Mouse (Mus musculus): ENCODE results near the gene Slamf8. TPM values are rescaled to one million over a fixed set of nuclear protein-coding genes. Genes with fewer than 3 reads are reported as not detected.

Gene Slamf8
- polyA plus RNA-seq, 1 experiment from 2014 or later = 0.08 TPM

DNA sequence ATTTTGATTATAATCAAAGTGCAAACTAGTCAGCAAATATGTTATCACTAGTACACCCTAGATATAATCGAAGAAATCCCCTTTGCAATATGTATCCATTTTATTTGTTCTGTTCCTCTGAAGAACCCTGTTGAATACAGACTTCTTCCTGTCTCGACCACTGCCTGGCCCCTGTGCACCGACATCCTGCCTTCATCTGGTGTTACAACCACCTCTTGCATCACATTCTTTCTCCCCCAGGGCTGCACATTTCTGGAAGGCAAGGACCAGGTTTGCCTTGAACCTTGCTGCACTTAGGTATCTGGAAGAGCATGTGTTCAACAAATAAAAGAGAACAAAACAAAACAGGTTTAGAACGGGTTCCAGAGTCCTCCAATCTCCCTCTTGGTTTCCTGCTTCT, 25.0 kb upstream of the Slamf8 start:
- H3K4me3 ChIP-seq (ENCODE audit: low read depth, low read length) = no peak overlapping the region
- ATAC-seq (ENCODE audit: insufficient number of reproducible peaks, low FRiP score, low TSS enrichment, low read depth) (no peak), DNase-seq (ENCODE audit: low spot score) (no peak)
- no peak overlapping the region for H3K9ac ChIP-seq (ENCODE audit: low read length)
- H3K9me3 ChIP-seq (ENCODE audit: control insufficient read depth, low read length) = no peaks in the 10 kb centered on the region
- H3K4me2 ChIP-seq (ENCODE audit: low read depth, severe bottlenecking) = no peak overlapping the region
- H3K27ac ChIP-seq (replicated peaks; ENCODE audit: low read depth, low read length) = no peak overlapping the region
- WGBS = 69% methylated on average over 4 of the region's 4 CpGs
- no peaks in the 10 kb centered on the region for H3K27me3 ChIP-seq (ENCODE audit: control insufficient read depth, insufficient read depth, low read length)
- H3K36me3 ChIP-seq (ENCODE audit: control insufficient read depth, insufficient read depth, low read length) = no peaks in the 10 kb centered on the region
- peaks cover 8% of the 10 kb centered on the region for H3K4me1 ChIP-seq (ENCODE audit: control insufficient read depth, insufficient read depth, low read length)

DNA sequence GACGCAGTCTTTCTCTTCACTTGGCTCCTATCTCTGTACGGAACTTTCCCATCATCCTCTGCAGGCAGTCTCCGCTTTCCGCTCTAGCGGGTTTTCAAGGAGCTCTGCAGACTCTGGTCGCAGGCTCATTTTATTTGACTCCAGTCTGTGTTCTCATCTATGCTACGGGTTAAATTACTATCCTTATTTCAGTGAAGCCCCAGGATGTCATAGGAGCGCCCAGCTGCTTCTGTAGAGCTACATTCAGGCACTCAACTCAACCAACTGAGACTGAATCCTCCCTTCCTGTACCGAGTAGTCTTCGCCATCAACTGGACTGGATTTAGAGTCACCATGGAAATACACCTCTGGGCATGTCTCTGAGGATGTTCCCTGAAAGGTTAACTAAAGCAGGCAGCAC, 24.3 kb upstream of the Slamf8 start:
- no peak overlapping the region for H3K4me3 ChIP-seq (ENCODE audit: low read depth, low read length)
- no peak overlapping the region for H3K4me2 ChIP-seq (ENCODE audit: low read depth, severe bottlenecking)
- H3K36me3 ChIP-seq (ENCODE audit: control insufficient read depth, insufficient read depth, low read length) = no peaks in the 10 kb centered on the region
- H3K9ac ChIP-seq (ENCODE audit: low read length) = no peak overlapping the region
- H3K27ac ChIP-seq (replicated peaks; ENCODE audit: low read depth, low read length) = no peak overlapping the region
- no peak for ATAC-seq (ENCODE audit: insufficient number of reproducible peaks, low FRiP score, low TSS enrichment, low read depth)
- 93% methylated on average over 10 of the region's 10 CpGs for WGBS
- no peaks in the 10 kb centered on the region for H3K27me3 ChIP-seq (ENCODE audit: control insufficient read depth, insufficient read depth, low read length)
- H3K4me1 ChIP-seq (ENCODE audit: control insufficient read depth, insufficient read depth, low read length) = peaks cover 8% of the 10 kb centered on the region
- DNase-seq (ENCODE audit: low spot score) = no peak
- H3K9me3 ChIP-seq (ENCODE audit: control insufficient read depth, low read length) = no peaks in the 10 kb centered on the region

- no peak overlapping the region for H3K4me2 ChIP-seq (ENCODE audit: low read depth, severe bottlenecking)
- 55% methylated on average over 1 of the region's 1 CpGs for WGBS
- H3K27me3 ChIP-seq (ENCODE audit: control insufficient read depth, insufficient read depth, low read length) = no peaks in the 10 kb centered on the region
- H3K36me3 ChIP-seq (ENCODE audit: control insufficient read depth, insufficient read depth, low read length) = no peaks in the 10 kb centered on the region
- H3K4me3 ChIP-seq (ENCODE audit: low read depth, low read length) = no peak overlapping the region
- no peak overlapping the region for H3K9ac ChIP-seq (ENCODE audit: low read length)
- no peaks in the 10 kb centered on the region for H3K9me3 ChIP-seq (ENCODE audit: control insufficient read depth, low read length)
- H3K27ac ChIP-seq (replicated peaks; ENCODE audit: low read depth, low read length) = no peak overlapping the region
- DNase-seq (ENCODE audit: low spot score) (no peak), ATAC-seq (ENCODE audit: insufficient number of reproducible peaks, low FRiP score, low TSS enrichment, low read depth) (no peak)
- H3K4me1 ChIP-seq (ENCODE audit: control insufficient read depth, insufficient read depth, low read length) = peaks cover 5% of the 10 kb centered on the region
Observed at GRCm38 (mm10) chr1:172612745-172613144, 22.4 kb upstream of the Slamf8 start.

GRCm38 (mm10) chr1:172611304-172611703, 20.9 kb upstream of the Slamf8 start:
- no peaks in the 10 kb centered on the region for H3K9me3 ChIP-seq (ENCODE audit: control insufficient read depth, low read length)
- H3K36me3 ChIP-seq (ENCODE audit: control insufficient read depth, insufficient read depth, low read length) = no peaks in the 10 kb centered on the region
- H3K4me2 ChIP-seq (ENCODE audit: low read depth, severe bottlenecking) = no peak overlapping the region
- no peak overlapping the region for H3K27ac ChIP-seq (replicated peaks; ENCODE audit: low read depth, low read length)
- ATAC-seq (ENCODE audit: insufficient number of reproducible peaks, low FRiP score, low TSS enrichment, low read depth) (no peak), DNase-seq (ENCODE audit: low spot score) (no peak)
- H3K4me3 ChIP-seq (ENCODE audit: low read depth, low read length) = no peak overlapping the region
- no peak overlapping the region for H3K9ac ChIP-seq (ENCODE audit: low read length)
- WGBS = 76% methylated on average over 10 of the region's 10 CpGs
- no peaks in the 10 kb centered on the region for H3K27me3 ChIP-seq (ENCODE audit: control insufficient read depth, insufficient read depth, low read length)
- no peaks in the 10 kb centered on the region; the same call in 1 of the 2 replicates for H3K4me1 ChIP-seq (ENCODE audit: control insufficient read depth, insufficient read depth, low read length)

- no peaks in the 10 kb centered on the region for H3K4me1 ChIP-seq (ENCODE audit: control insufficient read depth, insufficient read depth, low read length)
- 63% methylated on average over 1 of the region's 1 CpGs for WGBS
- H3K9me3 ChIP-seq (ENCODE audit: control insufficient read depth, low read length) = no peaks in the 10 kb centered on the region
- no peak for DNase-seq (ENCODE audit: low spot score)
- ATAC-seq (ENCODE audit: insufficient number of reproducible peaks, low FRiP score, low TSS enrichment, low read depth) = no peak
- H3K27ac ChIP-seq (replicated peaks; ENCODE audit: low read depth, low read length) = no peak within 1 kb of the TSS
- no peak within 1 kb of the TSS for H3K9ac ChIP-seq (ENCODE audit: low read length)
- H3K4me2 ChIP-seq (ENCODE audit: low read depth, severe bottlenecking) = no peak within 1 kb of the TSS
- no peaks in the 10 kb centered on the region for H3K36me3 ChIP-seq (ENCODE audit: control insufficient read depth, insufficient read depth, low read length)
- H3K4me3 ChIP-seq (ENCODE audit: low read depth, low read length) = no peak within 1 kb of the TSS
- no peaks in the 10 kb centered on the region for H3K27me3 ChIP-seq (ENCODE audit: control insufficient read depth, insufficient read depth, low read length)
Observed at GRCm38 (mm10) chr1:172602326-172602725, 12.0 kb upstream of the Slamf8 start, which contains the start of gene Fcrl6. TSS of gene Fcrl6 (minus strand) at chr1:172602551.

DNA sequence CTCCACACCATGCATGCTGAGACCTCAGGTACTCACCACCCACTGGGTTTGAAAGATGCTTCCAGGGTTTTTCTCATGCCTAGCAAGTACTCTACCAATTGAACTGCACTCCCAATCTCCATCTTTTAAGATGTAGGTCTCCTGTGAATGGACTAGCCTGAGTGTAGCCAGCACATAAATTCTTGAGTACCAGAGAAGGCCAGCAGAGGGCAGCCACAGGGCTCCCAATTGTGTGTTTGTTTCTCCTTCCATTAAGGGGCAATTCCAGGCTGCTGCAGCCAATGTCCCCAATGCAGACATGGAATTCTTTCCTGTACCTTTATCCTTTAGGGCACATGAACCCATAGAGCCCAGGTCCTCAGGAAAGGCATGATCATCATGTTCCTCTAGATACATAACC, 4.1 kb upstream of the Slamf8 start:
- Histone ChIP-seq H3K4me2 (ENCODE audit: low read depth, severe bottlenecking) (no peak overlapping the region), H3K4me3 (ENCODE audit: low read depth, low read length) (no peak overlapping the region), H3K9ac (ENCODE audit: low read length) (no peak overlapping the region), H3K36me3 (ENCODE audit: control insufficient read depth, insufficient read depth, low read length) (no peaks in the 10 kb centered on the region), H3K27me3 (ENCODE audit: control insufficient read depth, insufficient read depth, low read length) (no peaks in the 10 kb centered on the region), H3K9me3 (ENCODE audit: control insufficient read depth, low read length) (no peaks in the 10 kb centered on the region), H3K4me1 (ENCODE audit: control insufficient read depth, insufficient read depth, low read length) (no peaks in the 10 kb centered on the region), H3K27ac (replicated peaks; ENCODE audit: low read depth, low read length) (no peak overlapping the region)
- no peak for ATAC-seq (ENCODE audit: insufficient number of reproducible peaks, low FRiP score, low TSS enrichment, low read depth)
- peak; percentile 80 for DNase-seq (ENCODE audit: low spot score)

DNA sequence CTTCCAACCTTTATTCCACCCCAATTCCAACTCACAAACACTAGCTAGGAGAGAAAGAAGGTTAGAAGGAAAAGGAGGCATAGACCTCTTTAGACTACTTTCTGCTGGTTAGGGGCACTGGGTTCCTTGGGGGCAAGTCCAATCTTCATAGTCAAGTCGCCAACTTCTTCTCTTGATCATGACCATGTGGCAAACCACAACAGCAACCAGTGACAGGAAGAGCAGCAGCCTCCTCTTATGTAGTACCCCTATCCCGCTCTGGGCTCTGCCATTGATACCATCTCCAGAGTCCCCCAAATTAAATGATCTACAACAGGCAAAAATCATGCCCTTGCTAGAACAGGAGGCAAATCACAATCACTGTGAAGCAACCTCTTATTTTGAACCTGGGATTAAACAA, 3.6 kb upstream of the Slamf8 start:
- Histone ChIP-seq H3K9me3 (ENCODE audit: control insufficient read depth, low read length) (no peaks in the 10 kb centered on the region), H3K36me3 (ENCODE audit: control insufficient read depth, insufficient read depth, low read length) (no peaks in the 10 kb centered on the region), H3K4me3 (ENCODE audit: low read depth, low read length) (no peak overlapping the region), H3K27ac (replicated peaks; ENCODE audit: low read depth, low read length) (no peak overlapping the region), H3K4me2 (ENCODE audit: low read depth, severe bottlenecking) (no peak overlapping the region), H3K9ac (ENCODE audit: low read length) (no peak overlapping the region), H3K4me1 (ENCODE audit: control insufficient read depth, insufficient read depth, low read length) (no peaks in the 10 kb centered on the region), H3K27me3 (ENCODE audit: control insufficient read depth, insufficient read depth, low read length) (no peaks in the 10 kb centered on the region)
- DNase-seq (ENCODE audit: low spot score) (no peak), ATAC-seq (ENCODE audit: insufficient number of reproducible peaks, low FRiP score, low TSS enrichment, low read depth) (no peak)
- WGBS = 89% methylated on average over 2 of the region's 2 CpGs

- Histone ChIP-seq H3K36me3 (ENCODE audit: control insufficient read depth, insufficient read depth, low read length) (no peaks in the 10 kb centered on the region), H3K4me1 (ENCODE audit: control insufficient read depth, insufficient read depth, low read length) (no peaks in the 10 kb centered on the region), H3K9ac (ENCODE audit: low read length) (no peak overlapping the region), H3K27me3 (ENCODE audit: control insufficient read depth, insufficient read depth, low read length) (no peaks in the 10 kb centered on the region), H3K4me3 (ENCODE audit: low read depth, low read length) (no peak overlapping the region), H3K9me3 (ENCODE audit: control insufficient read depth, low read length) (no peaks in the 10 kb centered on the region), H3K4me2 (ENCODE audit: low read depth, severe bottlenecking) (no peak overlapping the region), H3K27ac (replicated peaks; ENCODE audit: low read depth, low read length) (no peak overlapping the region)
- no peak for ATAC-seq (ENCODE audit: insufficient number of reproducible peaks, low FRiP score, low TSS enrichment, low read depth)
- whole genome bisulfite sequencing = 77% methylated on average over 3 of the region's 3 CpGs
- no peak for DNase-seq (ENCODE audit: low spot score)
Observed at GRCm38 (mm10) chr1:172593321-172593720, 3.0 kb upstream of the Slamf8 start.

Data from limb, embryonic 11.5 days (tissue).